Mouse (Mus musculus) midbrain, embryonic 13.5 days (tissue): ENCODE results near the gene Rybp. TPM values are rescaled to one million over a fixed set of nuclear protein-coding genes. Genes with fewer than 3 reads are reported as not detected.
A peak's percentile ranks its signal among the peaks of the same experiment; 100 is the strongest.

ENCODE experiments used
- ATAC-seq: fragments of 200-750 bp; cut with Nextera tagmentation; 2 replicates; pipeline ENCODE4 v1.8.0; 2017; ENCODE audit warnings: mild to moderate bottlenecking, moderate TSS enrichment, moderate library complexity
- H3K27ac ChIP-seq: fragments of 300-500 bp; sonication (generic); 2 replicates; pipeline ENCODE4 v1.5.1; 2015; ENCODE audit warnings: inconsistent platforms, mild to moderate bottlenecking, moderate library complexity
- H3K27me3 ChIP-seq: fragments of 300-500 bp; sonication (generic); 2 replicates; pipeline ENCODE4 v1.6.1; 2015; ENCODE audit warnings: mild to moderate bottlenecking, inconsistent platforms
- H3K36me3 ChIP-seq: fragments of 300-500 bp; sonication (generic); 2 replicates; pipeline ENCODE4 v1.6.1; 2015; ENCODE audit warnings: mild to moderate bottlenecking, inconsistent platforms
- H3K4me1 ChIP-seq: fragments of 300-500 bp; sonication (generic); replicated peaks from 2 replicates; pipeline ENCODE4 v1.6.1; 2015; ENCODE audit warnings: inconsistent platforms
- H3K4me2 ChIP-seq: fragments of 300-500 bp; sonication (generic); replicated peaks from 2 replicates; pipeline ENCODE4 v1.6.1; 2015; ENCODE audit warnings: moderate library complexity, mild to moderate bottlenecking, inconsistent platforms
- H3K4me3 ChIP-seq: fragments of 300-500 bp; sonication (generic); replicated peaks from 2 replicates; pipeline ENCODE4 v1.5.1; 2015; ENCODE audit warnings: mild to moderate bottlenecking, inconsistent platforms
- H3K9ac ChIP-seq: fragments of 300-500 bp; sonication (generic); replicated peaks from 2 replicates; pipeline ENCODE4 v1.6.1; 2015; ENCODE audit warnings: mild to moderate bottlenecking, inconsistent platforms
- H3K9me3 ChIP-seq: fragments of 300-500 bp; sonication (generic); 2 replicates; pipeline ENCODE4 v1.6.1; 2016; ENCODE audit warnings: mild to moderate bottlenecking, inconsistent platforms
- WGBS: fragments of 180-500 bp; shearing (Covaris S2); methylation state at CpG from one replicate; pipeline ENCODE4 v1.1.7; 2015; 5-methylcytosine and 5-hydroxymethylcytosine counted together
- polyA plus RNA-seq: library from polyadenylated mRNA; unstranded; fragments of >200 nt; fragmentation: Nextera tagmentation; extraction: Ambion mirVana; gene quantifications from 2 replicates; pipeline ENCODE4 v1.2.1, GENCODE M21; 2015

Gene Rybp
- polyA plus RNA-seq, 1 experiment from 2014 or later: 19.7 TPM

DNA sequence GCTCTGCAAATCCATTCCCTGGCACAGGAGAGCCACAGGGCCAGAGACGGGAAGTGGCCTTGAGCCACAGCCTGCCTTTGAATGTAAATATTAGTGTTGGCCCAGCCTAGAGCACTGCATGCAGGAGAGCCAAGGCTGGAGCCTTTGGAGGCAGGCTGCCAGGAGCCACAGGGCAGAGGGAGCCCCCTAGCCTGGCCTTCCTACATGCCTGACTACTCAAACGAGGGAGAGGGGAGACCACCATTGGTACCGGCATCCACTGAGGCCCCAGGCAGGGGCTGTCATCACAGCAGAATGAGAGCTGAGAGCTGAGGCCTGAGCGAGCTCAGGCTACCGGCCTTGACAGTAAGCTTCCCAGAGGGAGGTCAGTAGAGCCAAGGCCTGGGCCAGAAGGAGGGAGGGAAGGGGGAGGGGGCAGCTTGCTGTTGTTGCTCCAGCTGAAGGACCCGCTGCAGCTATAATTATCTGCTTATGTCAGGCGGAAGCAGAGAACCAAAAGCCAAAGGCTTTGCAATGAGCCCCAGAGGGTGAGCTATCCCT lies 91.3 kb downstream of the Rybp start:
- Histone ChIP-seq H3K4me2 (no peak overlapping the region), H3K27ac (peak overlapping the region; percentile 40; the same call in 1 of the 2 replicates)

GRCm38 (mm10) chr6:100195091-100195490 lies 92.2 kb downstream of the Rybp start:
- WGBS: 73% methylated on average over 5 of the region's 5 CpGs
- no peak for ATAC-seq
- H3K4me1 ChIP-seq: peaks cover 17% of the 10 kb centered on the region
- H3K36me3 ChIP-seq: no peaks in the 10 kb centered on the region
- H3K27ac ChIP-seq: no peak overlapping the region
- H3K9me3 ChIP-seq: no peaks in the 10 kb centered on the region
- H3K4me2 ChIP-seq: no peak overlapping the region
- no peak overlapping the region for H3K4me3 ChIP-seq
- H3K27me3 ChIP-seq: peaks cover 16% of the 10 kb centered on the region
- no peak overlapping the region for H3K9ac ChIP-seq

More for the DNA sequence above, 91.3 kb downstream of the Rybp start:
- H3K9me3 ChIP-seq: no peaks in the 10 kb centered on the region
- peaks cover 19% of the 10 kb centered on the region for H3K27me3 ChIP-seq
- H3K9ac ChIP-seq: no peak overlapping the region
- no peaks in the 10 kb centered on the region for H3K36me3 ChIP-seq
- ATAC-seq: peak; percentile 51; the same call in 1 of the 2 replicates
- H3K4me1 ChIP-seq: peaks cover 17% of the 10 kb centered on the region
- no peak overlapping the region for H3K4me3 ChIP-seq
- 3% methylated on average over 7 of the region's 7 CpGs for whole genome bisulfite sequencing

DNA sequence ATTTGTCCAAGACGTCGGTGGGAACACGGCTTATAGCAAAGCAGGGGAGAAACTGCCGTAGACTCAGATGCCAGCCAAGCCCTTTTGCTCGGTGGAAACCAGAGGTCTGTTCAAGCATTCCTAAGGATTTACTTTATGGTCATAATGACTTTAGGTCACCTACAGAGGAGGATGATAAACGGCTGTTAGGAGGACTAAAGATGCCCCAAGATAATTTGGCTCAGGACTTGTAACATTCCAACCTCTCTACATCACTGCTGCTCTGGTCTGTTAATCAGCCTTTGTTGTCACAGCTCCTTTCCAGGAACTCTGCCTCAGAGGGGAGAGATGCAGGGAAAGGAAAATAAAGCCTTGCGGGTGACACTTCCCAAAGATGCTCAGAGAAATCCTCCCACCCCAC lies 93.5 kb downstream of the Rybp start:
- WGBS: 81% methylated on average over 7 of the region's 7 CpGs
- ATAC-seq: no peak
- no peaks in the 10 kb centered on the region for H3K9me3 ChIP-seq
- no peak overlapping the region for H3K4me2 ChIP-seq
- H3K36me3 ChIP-seq: no peaks in the 10 kb centered on the region
- H3K9ac ChIP-seq: no peak overlapping the region
- H3K27me3 ChIP-seq: peaks cover 16% of the 10 kb centered on the region
- H3K4me3 ChIP-seq: no peak overlapping the region
- no peak overlapping the region for H3K27ac ChIP-seq
- H3K4me1 ChIP-seq: peaks cover 22% of the 10 kb centered on the region

GRCm38 (mm10) chr6:100192691-100193229 lies 94.5 kb downstream of the Rybp start:
- Histone ChIP-seq H3K9ac (no peak overlapping the region), H3K4me3 (no peak overlapping the region), H3K36me3 (no peaks in the 10 kb centered on the region), H3K4me1 (peaks cover 22% of the 10 kb centered on the region), H3K4me2 (no peak overlapping the region), H3K27me3 (peaks cover 19% of the 10 kb centered on the region), H3K27ac (no peak overlapping the region), H3K9me3 (no peaks in the 10 kb centered on the region)
- 60% methylated on average over 4 of the region's 4 CpGs for WGBS
- no peak for ATAC-seq

DNA sequence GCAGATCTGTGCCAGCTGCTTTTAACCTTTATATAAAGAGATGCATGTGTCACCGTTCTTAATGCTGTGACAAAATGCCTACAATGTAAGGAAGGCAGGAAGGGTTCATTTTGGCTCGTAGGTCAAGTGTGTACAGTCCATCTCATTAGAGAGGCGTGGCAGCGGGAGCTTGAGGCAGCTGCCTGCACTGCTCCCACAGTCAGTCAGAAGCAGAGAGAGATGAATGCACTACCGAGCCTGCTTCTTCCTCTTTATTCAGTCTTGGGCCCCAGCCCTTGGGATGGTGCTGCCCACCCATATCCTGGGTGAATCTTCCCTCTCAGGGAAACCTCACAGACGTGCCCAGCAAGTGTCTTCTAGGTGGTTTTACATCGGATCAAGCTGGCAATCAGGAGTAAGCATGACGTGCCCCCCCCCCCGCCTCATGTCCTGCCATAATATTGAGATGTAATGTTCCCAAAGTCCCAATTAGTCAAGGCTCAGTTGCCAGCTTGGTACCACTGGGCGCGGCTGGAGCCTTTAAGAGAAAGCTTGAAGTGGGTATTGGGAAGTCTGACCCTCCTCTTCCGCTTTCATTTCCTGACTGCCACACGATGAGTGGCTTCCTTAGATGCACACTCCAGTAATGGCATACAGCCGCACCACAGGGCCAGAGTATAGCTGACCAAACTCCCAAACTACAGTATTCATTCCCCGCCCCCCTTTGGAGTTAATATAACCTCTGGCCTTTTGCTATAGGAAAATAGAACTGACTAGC lies 96.3 kb downstream of the Rybp start:
- WGBS: 84% methylated on average over 15 of the region's 15 CpGs
- ATAC-seq: no peak

GRCm38 (mm10) chr6:100190310-100190709 lies 97.0 kb downstream of the Rybp start:
- ATAC-seq: no peak
- Histone ChIP-seq H3K27ac (no peak overlapping the region), H3K4me3 (no peak overlapping the region), H3K9me3 (no peaks in the 10 kb centered on the region), H3K36me3 (no peaks in the 10 kb centered on the region), H3K9ac (no peak overlapping the region), H3K4me2 (no peak overlapping the region), H3K27me3 (peaks cover 25% of the 10 kb centered on the region), H3K4me1 (peaks cover 11% of the 10 kb centered on the region)
- WGBS: 89% methylated on average over 10 of the region's 10 CpGs

More for the DNA sequence above, 96.3 kb downstream of the Rybp start:
- H3K4me2 ChIP-seq: no peak overlapping the region
- no peak overlapping the region for H3K4me3 ChIP-seq
- peaks cover 13% of the 10 kb centered on the region for H3K4me1 ChIP-seq
- H3K9me3 ChIP-seq: no peaks in the 10 kb centered on the region
- no peaks in the 10 kb centered on the region for H3K36me3 ChIP-seq
- H3K9ac ChIP-seq: no peak overlapping the region
- H3K27me3 ChIP-seq: peaks cover 25% of the 10 kb centered on the region
- H3K27ac ChIP-seq: no peak overlapping the region

DNA sequence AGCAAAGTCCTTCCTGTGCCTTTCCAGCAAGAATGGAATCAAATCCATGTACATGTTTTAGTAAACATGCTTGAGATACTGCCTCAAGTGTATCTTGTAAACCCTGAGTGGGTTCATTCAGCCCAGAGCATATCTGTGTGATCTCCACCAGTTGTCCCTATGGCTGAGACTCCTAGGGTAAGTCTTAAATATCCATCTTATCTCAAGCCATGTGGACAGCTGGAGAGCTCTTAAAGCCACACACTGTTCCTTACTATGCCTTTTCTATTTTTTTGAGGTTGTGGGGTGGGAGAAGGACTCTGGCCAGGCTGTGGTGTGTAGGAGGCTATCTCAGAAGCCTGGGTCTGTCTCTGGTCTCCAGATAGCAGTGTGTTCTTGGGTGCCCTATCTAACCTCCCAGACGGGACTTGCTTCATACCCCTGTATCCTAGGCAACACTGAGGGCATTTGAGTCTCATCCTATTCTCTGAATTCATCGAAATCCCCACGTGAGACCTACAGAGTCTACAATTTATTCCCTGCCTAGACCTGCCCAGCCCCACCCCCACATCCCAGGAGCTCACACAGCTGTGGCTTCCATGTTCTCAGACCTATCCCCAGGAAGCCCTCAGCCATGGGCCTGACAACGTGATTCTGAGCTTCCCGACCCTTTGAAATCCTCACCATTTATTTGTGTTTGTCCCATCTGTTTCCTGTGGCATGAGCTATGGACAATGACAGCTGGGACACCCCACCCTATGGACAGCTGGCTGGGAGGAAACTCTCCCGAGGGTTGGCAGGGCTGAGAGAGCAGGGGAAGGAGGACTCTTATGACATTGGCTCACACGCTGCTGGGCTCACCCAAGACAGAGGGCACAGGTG lies 98.2 kb downstream of the Rybp start:
- Histone ChIP-seq H3K36me3 (no peaks in the 10 kb centered on the region), H3K4me2 (no peak overlapping the region), H3K9ac (no peak overlapping the region), H3K27ac (no peak overlapping the region), H3K4me3 (no peak overlapping the region), H3K9me3 (no peaks in the 10 kb centered on the region), H3K27me3 (peaks cover 19% of the 10 kb centered on the region), H3K4me1 (peaks cover 11% of the 10 kb centered on the region; the same call in 1 of the 2 replicates)
- 39% methylated on average over 7 of the region's 7 CpGs for WGBS
- peak; percentile 41; the same call in 1 of the 2 replicates for ATAC-seq

GRCm38 (mm10) chr6:100187821-100188220 lies 99.5 kb downstream of the Rybp start:
- Histone ChIP-seq H3K9ac (no peak overlapping the region), H3K27me3 (peaks cover 22% of the 10 kb centered on the region), H3K27ac (no peak overlapping the region), H3K4me1 (peaks cover 11% of the 10 kb centered on the region; the same call in 1 of the 2 replicates), H3K4me3 (no peak overlapping the region), H3K36me3 (no peaks in the 10 kb centered on the region), H3K4me2 (no peak overlapping the region), H3K9me3 (no peaks in the 10 kb centered on the region)
- WGBS: 74% methylated on average over 6 of the region's 6 CpGs
- no peak for ATAC-seq

DNA sequence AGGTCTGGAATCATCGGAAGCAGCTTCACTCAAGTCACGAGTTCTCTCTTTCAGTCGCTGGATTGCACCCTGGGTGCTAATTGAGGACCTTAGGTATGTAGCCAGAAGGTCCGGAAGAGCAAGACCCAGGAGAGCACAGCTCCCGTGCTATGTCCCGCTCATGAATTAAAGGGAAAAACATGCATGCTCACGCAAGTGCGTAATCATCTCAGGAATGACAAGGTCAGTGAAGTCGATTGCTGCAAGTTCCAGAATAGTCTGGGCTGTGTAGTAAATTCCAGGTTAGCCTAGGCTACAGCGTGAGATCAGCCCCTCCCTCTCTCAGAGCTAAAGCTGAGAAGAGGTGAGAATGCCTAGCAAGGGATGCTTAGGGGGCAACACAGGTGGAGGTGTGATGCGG lies 100.5 kb downstream of the Rybp start:
- Histone ChIP-seq H3K4me2 (no peak overlapping the region), H3K9ac (no peak overlapping the region), H3K27me3 (peaks cover 21% of the 10 kb centered on the region), H3K27ac (no peak overlapping the region), H3K4me1 (peaks cover 11% of the 10 kb centered on the region; the same call in 1 of the 2 replicates), H3K9me3 (no peaks in the 10 kb centered on the region), H3K36me3 (no peaks in the 10 kb centered on the region), H3K4me3 (no peak overlapping the region)
- 85% methylated on average over 11 of the region's 11 CpGs for WGBS
- no peak for ATAC-seq

GRCm38 (mm10) chr6:100185524-100185923 lies 101.8 kb downstream of the Rybp start:
- H3K9me3 ChIP-seq: no peaks in the 10 kb centered on the region
- 0% methylated on average over 1 of the region's 1 CpGs for WGBS
- ATAC-seq: no peak
- H3K27me3 ChIP-seq: peaks cover 21% of the 10 kb centered on the region
- H3K27ac ChIP-seq: no peak overlapping the region
- no peaks in the 10 kb centered on the region for H3K36me3 ChIP-seq
- no peak overlapping the region for H3K9ac ChIP-seq
- no peak overlapping the region for H3K4me2 ChIP-seq
- H3K4me3 ChIP-seq: no peak overlapping the region
- H3K4me1 ChIP-seq: peaks cover 11% of the 10 kb centered on the region; the same call in 1 of the 2 replicates

- peaks cover 19% of the 10 kb centered on the region for H3K27me3 ChIP-seq
These were observed 103.9 kb downstream of the Rybp start for GRCm38 (mm10) chr6:100183344-100183743.

More at GRCm38 (mm10) chr6:100183344-100183743, 103.9 kb downstream of the Rybp start:
- 83% methylated on average over 3 of the region's 3 CpGs for WGBS
- H3K4me2 ChIP-seq: no peak overlapping the region
- no peak overlapping the region for H3K4me3 ChIP-seq
- H3K36me3 ChIP-seq: no peaks in the 10 kb centered on the region
- no peak overlapping the region for H3K9ac ChIP-seq
- no peaks in the 10 kb centered on the region for H3K9me3 ChIP-seq
- no peak overlapping the region for H3K27ac ChIP-seq
- peaks cover 6% of the 10 kb centered on the region; the same call in 1 of the 2 replicates for H3K4me1 ChIP-seq
- no peak for ATAC-seq
